Mouse (Mus musculus) CH12.LX (cell line): Measurements from ENCODE around the gene Gpsm1.

ENCODE experiments used
- CTCF ChIP-seq, 2 experiments: IDR thresholded peaks in 1 of 2; conservative IDR thresholded peaks in 1 of 2; 2 replicates each; pipeline ENCODE4 v1.5.1; 2011 to 2012; ENCODE audit warnings: low read depth in 2 of 2, low read length in 2 of 2, improper control_type of control experiment in 1 of 2, inconsistent platforms in 1 of 2, mild to moderate bottlenecking in 1 of 2, moderate library complexity in 1 of 2
- MAX ChIP-seq: IDR thresholded peaks from 2 replicates; pipeline ENCODE4 v1.6.1; 2011; ENCODE audit warnings: low read length, improper control_type of control experiment
- POLR2A ChIP-seq: IDR thresholded peaks from 2 replicates; pipeline ENCODE4 v1.6.1; 2011; ENCODE audit warnings: low read depth, mild to moderate bottlenecking, improper control_type of control experiment, low read length

DNA sequence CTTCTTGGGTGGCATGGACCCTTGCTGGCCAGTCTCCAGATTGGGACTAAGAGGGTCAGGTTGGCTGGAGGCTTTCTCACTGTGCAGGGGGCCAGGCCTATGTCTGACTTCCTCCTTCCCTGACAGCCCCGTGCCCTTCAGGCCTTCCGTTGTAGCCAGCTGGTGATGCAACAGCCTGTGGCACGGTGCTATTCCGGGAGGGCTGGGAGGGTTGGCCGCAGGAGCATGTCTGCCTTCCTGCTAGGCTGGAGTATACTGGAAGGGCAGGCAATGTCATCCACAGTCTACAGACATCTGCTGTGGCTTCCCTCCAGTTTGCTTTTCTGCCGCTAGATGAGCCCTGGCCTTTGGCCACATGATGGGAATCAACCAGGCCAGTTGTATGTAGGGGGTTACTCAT, 44.7 kb downstream of the Gpsm1 start:
- TF ChIP-seq POLR2A (no peak), CTCF (conservative IDR thresholded peaks at IDR 0.05 in 1 of 2, IDR thresholded peaks at IDR 0.05 in 1 of 2; ENCODE audit: low read depth in 2 of 2, low read length in 2 of 2) (no peak), MAX (no peak)
